Mouse (Mus musculus) adrenal gland (tissue): ENCODE data around the gene Fzd4.

Experiments
- intact Hi-C: fragments of 180-260 bp; cut with DNase I; formaldehyde crosslinking; loops from one replicate; pipeline ENCODE4 v1.15.1; 2025

Gene Fzd4

GRCm38 (mm10) chr7:89397837-89398534 is 6.2 kb upstream of the Fzd4 start:
- intact Hi-C loops: no loop called here

- intact Hi-C loops: no loop called here
These were observed 3.4 kb upstream of the Fzd4 start for GRCm38 (mm10) chr7:89400721-89401120.

GRCm38 (mm10) chr7:89401136-89401858 is 2.9 kb upstream of the Fzd4 start:
- intact Hi-C loops: no loop called here

- intact Hi-C loops: no loop called here
These were observed 2.2 kb upstream of the Fzd4 start for GRCm38 (mm10) chr7:89401936-89402335.

GRCm38 (mm10) chr7:89403053-89403972 is 842 bp upstream of the Fzd4 start:
- intact Hi-C loops: no loop called here

GRCm38 (mm10) chr7:89404734-89405440 is 732 bp downstream of the Fzd4 start:
- intact Hi-C loops: no loop called here

GRCm38 (mm10) chr7:89406011-89406410 is 1.9 kb downstream of the Fzd4 start:
- intact Hi-C loops: no loop called here

GRCm38 (mm10) chr7:89407006-89407940 is 3.1 kb downstream of the Fzd4 start:
- intact Hi-C loops: no loop called here

- intact Hi-C loops: no loop called here
These were observed 6.1 kb downstream of the Fzd4 start for GRCm38 (mm10) chr7:89410294-89410693.

GRCm38 (mm10) chr7:89411346-89411745 is 7.2 kb downstream of the Fzd4 start:
- intact Hi-C loops: no loop called here

- intact Hi-C loops: no loop called here
These were observed 7.9 kb downstream of the Fzd4 start for GRCm38 (mm10) chr7:89412094-89412493.

- intact Hi-C loops: no loop called here
These were observed 11.9 kb downstream of the Fzd4 start for GRCm38 (mm10) chr7:89416027-89416426.

GRCm38 (mm10) chr7:89417707-89418106 is 13.6 kb downstream of the Fzd4 start:
- intact Hi-C loops: loop anchor here (2.0 kb wide), 2 partner anchors 249 to 331 kb away; no protein-coding TSS in a partner anchor

- intact Hi-C loops: loop anchor here (2.0 kb wide), 2 partner anchors 249 to 331 kb away; no protein-coding TSS in a partner anchor
These were observed 14.0 kb downstream of the Fzd4 start for GRCm38 (mm10) chr7:89418127-89418653.

GRCm38 (mm10) chr7:89418917-89419679 is 14.9 kb downstream of the Fzd4 start:
- intact Hi-C loops: loop anchor here (2.0 kb wide), 2 partner anchors 250 to 332 kb away; no protein-coding TSS in a partner anchor

- intact Hi-C loops: no loop called here
These were observed 17.1 kb downstream of the Fzd4 start for GRCm38 (mm10) chr7:89421294-89421693.

- intact Hi-C loops: no loop called here
These were observed 18.5 kb downstream of the Fzd4 start for GRCm38 (mm10) chr7:89422650-89423049.

- intact Hi-C loops: no loop called here
These were observed 19.0 kb downstream of the Fzd4 start for GRCm38 (mm10) chr7:89423194-89423593.
